Mouse (Mus musculus) Patski (cell line): ENCODE measurements at regions not wholly inside any gene's neighbourhood (a gene's known extent, or its start where the extent isn't known, plus 50 kb on each side); places are given as distances from the start of the nearest gene placed in this dataset.

Experiments
- ATAC-seq: fragments of 100-300 bp; one replicate; pipeline ENCODE4 v1.8.0; 2021
- CTCF ChIA-PET: fragments of 350-600 bp; sonication (Branson Sonifier 250); formaldehyde crosslinking; loops from one replicate; lab custom pipeline; 2022; ENCODE audit warnings: inconsistent platforms; lab: Charles Lee
- POLR2A ChIA-PET: fragments of 350-600 bp; sonication (Branson Sonifier 250); formaldehyde crosslinking; loops from one replicate; lab custom pipeline; 2022; ENCODE audit warnings: antibody characterized with exemption, inconsistent platforms; lab: Charles Lee
- DNase-seq: peaks from one replicate; pipeline ENCODE4 v3.0.0-alpha.2; 2011; ENCODE audit warnings: low read depth, low spot score
- H3K27me3 ChIP-seq: fragments of 371-371 bp; one replicate; pipeline ENCODE4 v1.5.1; 2021
- CTCF ChIP-seq: fragments of 100-300 bp; IDR thresholded peaks from one replicate; pipeline ENCODE4 v1.5.1; 2021
- in situ Hi-C: fragments of 300-500 bp; cut with MboI; formaldehyde crosslinking; loops from 3 replicates; pipeline ENCODE4 v1.11.1; 2018; ENCODE audit warnings: low pct_unique_long_range_greater_than_20kb, mixed read lengths

- ChIA-PET POLR2A (no interaction called here), CTCF (no interaction called here)
- DNase-seq: no peak
- in situ Hi-C loops: loop anchor here (10.0 kb wide), 1 partner anchor 233 kb away; the partner anchor contains the start of gene Qk
- ATAC-seq: no peak
- TF ChIP-seq CTCF: no peak
- peaks cover 2% of the 10 kb centered on the region for H3K27me3 ChIP-seq
These were observed 237.9 kb downstream of the Qk start for GRCm38 (mm10) chr17:10081721-10082120.

GRCm38 (mm10) chr17:10079853-10080650, 239.6 kb downstream of the Qk start:
- CTCF ChIA-PET: no interaction called here
- in situ Hi-C loops: loop anchor here (10.0 kb wide), 1 partner anchor 235 kb away; the partner anchor contains the start of gene Qk
- TF ChIP-seq CTCF: no peak
- POLR2A ChIA-PET: interaction anchor here (0.7 kb wide), 1 partner anchor 10 kb away, joined by 6 read pairs; no protein-coding TSS in a partner anchor
- ATAC-seq (peak; percentile 91), DNase-seq (peak; percentile 72)
- H3K27me3 ChIP-seq: peaks cover 2% of the 10 kb centered on the region

- DNase-seq (no peak), ATAC-seq (no peak)
- POLR2A ChIA-PET: interaction anchor here (0.7 kb wide), 1 partner anchor 9 kb away, joined by 6 read pairs; no protein-coding TSS in a partner anchor
- H3K27me3 ChIP-seq: no peaks in the 10 kb centered on the region
- TF ChIP-seq CTCF: no peak
- CTCF ChIA-PET: no interaction called here
- in situ Hi-C loops: no loop called here
These were observed 240.9 kb downstream of the Qk start for GRCm38 (mm10) chr17:10078536-10079319.

- ChIA-PET POLR2A (no interaction called here), CTCF (no interaction called here)
- TF ChIP-seq CTCF: no peak
- DNase-seq (no peak), ATAC-seq (no peak)
- H3K27me3 ChIP-seq: no peaks in the 10 kb centered on the region
- in situ Hi-C loops: no loop called here
These were observed 246.4 kb downstream of the Qk start for GRCm38 (mm10) chr17:10073301-10073700.

- DNase-seq: no peak
- in situ Hi-C loops: no loop called here
- no peaks in the 10 kb centered on the region for H3K27me3 ChIP-seq
- no peak for TF ChIP-seq CTCF
- ChIA-PET POLR2A (no interaction called here), CTCF (no interaction called here)
- ATAC-seq: no peak
These were observed 250.4 kb downstream of the Qk start for GRCm38 (mm10) chr17:10069251-10069650.

- DNase-seq (no peak), ATAC-seq (no peak)
- CTCF ChIA-PET: no interaction called here
- peaks cover 8% of the 10 kb centered on the region for H3K27me3 ChIP-seq
- POLR2A ChIA-PET: no interaction called here
- TF ChIP-seq CTCF: no peak
- in situ Hi-C loops: no loop called here
These were observed 254.5 kb downstream of the Qk start for GRCm38 (mm10) chr17:10065131-10065530.

GRCm38 (mm10) chr17:10062546-10063100, 257.0 kb downstream of the Qk start:
- in situ Hi-C loops: no loop called here
- H3K27me3 ChIP-seq: peaks cover 8% of the 10 kb centered on the region
- POLR2A ChIA-PET: no interaction called here
- CTCF ChIA-PET: interaction anchor here (1.4 kb wide), 1 partner anchor 9 kb away, joined by 3 read pairs; no protein-coding TSS in a partner anchor
- ATAC-seq: no peak
- TF ChIP-seq CTCF: no peak
- no peak for DNase-seq

GRCm38 (mm10) chr17:10057736-10058135, 261.9 kb downstream of the Qk start:
- peak; percentile 51 for ATAC-seq
- CTCF ChIA-PET: interaction anchor here (1.2 to 1.7 kb wide), 2 partner anchors 9 to 11 kb away, joined by 3 to 5 read pairs; no protein-coding TSS in a partner anchor

GRCm38 (mm10) chr17:10056096-10056495, 263.6 kb downstream of the Qk start:
- no peaks in the 10 kb centered on the region for H3K27me3 ChIP-seq
- ATAC-seq (no peak), DNase-seq (no peak)
- in situ Hi-C loops: no loop called here
- CTCF ChIA-PET: interaction anchor here (2.0 kb wide), 1 partner anchor 11 kb away, joined by 4 read pairs; no protein-coding TSS in a partner anchor
- no peak for TF ChIP-seq CTCF
- POLR2A ChIA-PET: no interaction called here

More at GRCm38 (mm10) chr17:10057736-10058135, 261.9 kb downstream of the Qk start:
- no peak for TF ChIP-seq CTCF
- no peak for DNase-seq
- POLR2A ChIA-PET: no interaction called here
- in situ Hi-C loops: no loop called here
- H3K27me3 ChIP-seq: peaks cover 4% of the 10 kb centered on the region

- POLR2A ChIA-PET: no interaction called here
- ATAC-seq (peak; percentile 58), DNase-seq (peak; percentile 30)
- TF ChIP-seq CTCF: no peak
- H3K27me3 ChIP-seq: no peaks in the 10 kb centered on the region
- in situ Hi-C loops: no loop called here
- CTCF ChIA-PET: interaction anchor here (2.0 kb wide), 1 partner anchor 9 kb away, joined by 4 read pairs; no protein-coding TSS in a partner anchor
These were observed 265.3 kb downstream of the Qk start for GRCm38 (mm10) chr17:10054375-10054774.
